Mouse (Mus musculus): ENCODE measurements around the gene Olfr316. TPM values are rescaled to one million over a fixed set of nuclear protein-coding genes. Genes with fewer than 3 reads are reported as not detected.

Gene Olfr316
- polyA plus RNA-seq, 1 experiment from 2014 or later = not detected

- ATAC-seq = no peak
- no peaks in the 10 kb centered on the region for H3K36me3 ChIP-seq (ENCODE audit: control insufficient read depth, insufficient read depth, low read length)
- H3K9ac ChIP-seq (ENCODE audit: low read depth, low read length) = no peak overlapping the region
- H3K4me3 ChIP-seq (ENCODE audit: low read length) = no peak overlapping the region
- H3K4me2 ChIP-seq (ENCODE audit: low read length) = no peak overlapping the region
- H3K27me3 ChIP-seq (replicated peaks; ENCODE audit: control insufficient read depth, insufficient read depth, low read length) = no peaks in the 10 kb centered on the region
- H3K27ac ChIP-seq (ENCODE audit: low read depth, low read length) = no peak overlapping the region
- H3K4me1 ChIP-seq (ENCODE audit: control insufficient read depth, insufficient read depth, low read depth, low read length) = peaks cover 4% of the 10 kb centered on the region
- no peaks in the 10 kb centered on the region for H3K9me3 ChIP-seq (ENCODE audit: control insufficient read depth, low read length)
- WGBS = 73% methylated on average over 7 of the region's 7 CpGs
Observed at GRCm38 (mm10) chr11:58796850-58797249, 44.3 kb downstream of the Olfr316 start.

DNA sequence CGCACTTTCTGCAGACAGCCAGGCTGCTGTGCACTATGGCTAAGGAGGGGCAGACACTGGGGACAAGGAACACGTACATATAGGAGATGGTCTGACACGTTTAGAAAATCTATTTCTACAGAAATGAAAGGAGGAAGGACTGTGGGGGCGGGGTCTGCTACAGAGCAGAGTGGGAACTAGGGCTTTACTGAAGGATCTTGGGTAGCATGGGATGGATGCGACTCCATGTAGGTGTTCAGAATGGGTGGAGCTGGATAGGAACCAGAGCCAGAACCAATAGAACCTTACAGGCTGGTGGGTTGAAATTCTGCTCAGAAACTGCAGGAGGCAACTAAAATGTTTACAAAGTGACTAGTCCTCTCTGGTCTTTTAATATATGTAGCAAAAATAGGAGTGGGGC is 47.2 kb downstream of the Olfr316 start:
- H3K27me3 ChIP-seq (replicated peaks; ENCODE audit: control insufficient read depth, insufficient read depth, low read length) = no peaks in the 10 kb centered on the region
- no peak for ATAC-seq
- no peaks in the 10 kb centered on the region for H3K9me3 ChIP-seq (ENCODE audit: control insufficient read depth, low read length)
- H3K4me1 ChIP-seq (ENCODE audit: control insufficient read depth, insufficient read depth, low read depth, low read length) = peaks cover 7% of the 10 kb centered on the region
- H3K4me2 ChIP-seq (ENCODE audit: low read length) = no peak overlapping the region
- no peaks in the 10 kb centered on the region for H3K36me3 ChIP-seq (ENCODE audit: control insufficient read depth, insufficient read depth, low read length)
- H3K4me3 ChIP-seq (ENCODE audit: low read length) = no peak overlapping the region
- H3K27ac ChIP-seq (ENCODE audit: low read depth, low read length) = no peak overlapping the region
- no peak overlapping the region for H3K9ac ChIP-seq (ENCODE audit: low read depth, low read length)
- 85% methylated on average over 5 of the region's 5 CpGs for WGBS

GRCm38 (mm10) chr11:58801558-58802228 is 49.2 kb downstream of the Olfr316 start, which contains the start of gene Fam183b:
TSS of gene Fam183b (minus strand) at chr11:58801960.
- peaks cover 7% of the 10 kb centered on the region for H3K4me1 ChIP-seq (ENCODE audit: control insufficient read depth, insufficient read depth, low read depth, low read length)
- peak within 1 kb of the TSS; percentile 7; the same call in 1 of the 2 replicates for H3K4me3 ChIP-seq (ENCODE audit: low read length)
- 27% methylated on average over 14 of the region's 14 CpGs for WGBS
- ATAC-seq = peak; percentile 90
- H3K36me3 ChIP-seq (ENCODE audit: control insufficient read depth, insufficient read depth, low read length) = no peaks in the 10 kb centered on the region
- H3K4me2 ChIP-seq (ENCODE audit: low read length) = peak within 1 kb of the TSS; percentile 45
- no peaks in the 10 kb centered on the region for H3K27me3 ChIP-seq (replicated peaks; ENCODE audit: control insufficient read depth, insufficient read depth, low read length)
- no peak within 1 kb of the TSS for H3K27ac ChIP-seq (ENCODE audit: low read depth, low read length)
- H3K9me3 ChIP-seq (ENCODE audit: control insufficient read depth, low read length) = no peaks in the 10 kb centered on the region
- 0 out of 2 replicates have a peak within 1 kb of the TSS, but pooled peaks have one; percentile 9 for H3K9ac ChIP-seq (ENCODE audit: low read depth, low read length)

- no peak overlapping the region for H3K4me3 ChIP-seq (ENCODE audit: low read length)
- H3K9me3 ChIP-seq (ENCODE audit: control insufficient read depth, low read length) = no peaks in the 10 kb centered on the region
- no peak overlapping the region for H3K9ac ChIP-seq (ENCODE audit: low read depth, low read length)
- no peaks in the 10 kb centered on the region for H3K36me3 ChIP-seq (ENCODE audit: control insufficient read depth, insufficient read depth, low read length)
- 74% methylated on average over 4 of the region's 4 CpGs for WGBS
- no peak for ATAC-seq
- no peak overlapping the region for H3K27ac ChIP-seq (ENCODE audit: low read depth, low read length)
- H3K4me2 ChIP-seq (ENCODE audit: low read length) = no peak overlapping the region
- peaks cover 7% of the 10 kb centered on the region for H3K4me1 ChIP-seq (ENCODE audit: control insufficient read depth, insufficient read depth, low read depth, low read length)
- no peaks in the 10 kb centered on the region for H3K27me3 ChIP-seq (replicated peaks; ENCODE audit: control insufficient read depth, insufficient read depth, low read length)
Observed at GRCm38 (mm10) chr11:58803871-58804270, 51.3 kb downstream of the Olfr316 start.

GRCm38 (mm10) chr11:58804393-58804792 is 51.9 kb downstream of the Olfr316 start:
- H3K27ac ChIP-seq (ENCODE audit: low read depth, low read length) = no peak overlapping the region
- H3K36me3 ChIP-seq (ENCODE audit: control insufficient read depth, insufficient read depth, low read length) = no peaks in the 10 kb centered on the region
- no peak overlapping the region for H3K4me3 ChIP-seq (ENCODE audit: low read length)
- H3K9me3 ChIP-seq (ENCODE audit: control insufficient read depth, low read length) = no peaks in the 10 kb centered on the region
- H3K9ac ChIP-seq (ENCODE audit: low read depth, low read length) = no peak overlapping the region
- peaks cover 7% of the 10 kb centered on the region for H3K4me1 ChIP-seq (ENCODE audit: control insufficient read depth, insufficient read depth, low read depth, low read length)
- WGBS = 93% methylated on average over 2 of the region's 2 CpGs
- no peaks in the 10 kb centered on the region for H3K27me3 ChIP-seq (replicated peaks; ENCODE audit: control insufficient read depth, insufficient read depth, low read length)
- no peak for ATAC-seq
- no peak overlapping the region for H3K4me2 ChIP-seq (ENCODE audit: low read length)

Other genes with a start within 250 kb of the Olfr316 start
- gene Olfr330, start 217.9 kb upstream of the Olfr316 start, polyA plus RNA-seq (2015; fragmentation: Nextera tagmentation; extraction: Ambion mirVana) = not detected in 2 replicates
- gene Olfr329-ps, start 206.3 kb upstream of the Olfr316 start, polyA plus RNA-seq (2015; fragmentation: Nextera tagmentation; extraction: Ambion mirVana) = not detected in 2 replicates
- gene Olfr328, start 197.1 kb upstream of the Olfr316 start, polyA plus RNA-seq (2015; fragmentation: Nextera tagmentation; extraction: Ambion mirVana) = 0.07 TPM in 1 of 2 replicates, not detected in the other
- gene Olfr224, start 182.2 kb upstream of the Olfr316 start, polyA plus RNA-seq (2015; fragmentation: Nextera tagmentation; extraction: Ambion mirVana) = 0.15 and 0.17 TPM in 2 replicates
- gene Olfr325, start 175.0 kb upstream of the Olfr316 start, polyA plus RNA-seq (2015; fragmentation: Nextera tagmentation; extraction: Ambion mirVana) = not detected in 2 replicates
- gene Olfr324, start 157.6 kb upstream of the Olfr316 start, polyA plus RNA-seq (2015; fragmentation: Nextera tagmentation; extraction: Ambion mirVana) = 0.08 and 0.30 TPM in 2 replicates
- not detected in 2 replicates for gene 2210407C18Rik, start 136.7 kb upstream of the Olfr316 start, polyA plus RNA-seq (2015; fragmentation: Nextera tagmentation; extraction: Ambion mirVana)
- not detected in 2 replicates for gene Olfr323, start 122.2 kb upstream of the Olfr316 start, polyA plus RNA-seq (2015; fragmentation: Nextera tagmentation; extraction: Ambion mirVana)
- gene Trim58, start 112.3 kb upstream of the Olfr316 start, polyA plus RNA-seq (2015; fragmentation: Nextera tagmentation; extraction: Ambion mirVana) = 0.20 and 0.25 TPM in 2 replicates
- not detected in 2 replicates for gene Olfr322, start 94.0 kb upstream of the Olfr316 start, polyA plus RNA-seq (2015; fragmentation: Nextera tagmentation; extraction: Ambion mirVana)
- gene Olfr320, start 71.6 kb upstream of the Olfr316 start, polyA plus RNA-seq (2015; fragmentation: Nextera tagmentation; extraction: Ambion mirVana) = not detected in 2 replicates
- gene Olfr319, start 53.6 kb upstream of the Olfr316 start, polyA plus RNA-seq (2015; fragmentation: Nextera tagmentation; extraction: Ambion mirVana) = not detected in 2 replicates
- gene Olfr318, start 28.7 kb upstream of the Olfr316 start, polyA plus RNA-seq (2015; fragmentation: Nextera tagmentation; extraction: Ambion mirVana) = not detected in 2 replicates
- gene Olfr317, start 13.5 kb upstream of the Olfr316 start, polyA plus RNA-seq (2015; fragmentation: Nextera tagmentation; extraction: Ambion mirVana) = 0.26 and 0.27 TPM in 2 replicates
- 0.10 TPM in 1 of 2 replicates, not detected in the other for gene Olfr315, start 20.5 kb downstream of the Olfr316 start, polyA plus RNA-seq (2015; fragmentation: Nextera tagmentation; extraction: Ambion mirVana)
- gene Olfr314, start 30.2 kb downstream of the Olfr316 start, polyA plus RNA-seq (2015; fragmentation: Nextera tagmentation; extraction: Ambion mirVana) = not detected in 2 replicates
- 10.0 and 11.0 TPM in 2 replicates for gene Fam183b, start 49.2 kb downstream of the Olfr316 start, polyA plus RNA-seq (2015; fragmentation: Nextera tagmentation; extraction: Ambion mirVana)
- gene Olfr313, start 62.3 kb downstream of the Olfr316 start, polyA plus RNA-seq (2015; fragmentation: Nextera tagmentation; extraction: Ambion mirVana) = not detected in 2 replicates
- gene Olfr312, start 76.5 kb downstream of the Olfr316 start, polyA plus RNA-seq (2015; fragmentation: Nextera tagmentation; extraction: Ambion mirVana) = not detected in 2 replicates
- not detected in 2 replicates for gene Olfr311, start 86.5 kb downstream of the Olfr316 start, polyA plus RNA-seq (2015; fragmentation: Nextera tagmentation; extraction: Ambion mirVana)
- 19.8 and 22.3 TPM in 2 replicates for gene Gm12258, start 94.4 kb downstream of the Olfr316 start, polyA plus RNA-seq (2015; fragmentation: Nextera tagmentation; extraction: Ambion mirVana)
- 10.8 and 13.8 TPM in 2 replicates for gene 2810021J22Rik, start 114.5 kb downstream of the Olfr316 start, polyA plus RNA-seq (2015; fragmentation: Nextera tagmentation; extraction: Ambion mirVana)
- gene Zfp39, start 151.5 kb downstream of the Olfr316 start, polyA plus RNA-seq (2015; fragmentation: Nextera tagmentation; extraction: Ambion mirVana) = 6.1 and 8.1 TPM in 2 replicates
- not detected in 2 replicates for gene Btnl10, start 165.2 kb downstream of the Olfr316 start, polyA plus RNA-seq (2015; fragmentation: Nextera tagmentation; extraction: Ambion mirVana)
- 563 and 570 TPM in 2 replicates for gene Rnf187, start 186.2 kb downstream of the Olfr316 start, polyA plus RNA-seq (2015; fragmentation: Nextera tagmentation; extraction: Ambion mirVana)
- 249 and 250 TPM in 2 replicates for gene Hist3h2ba, start 196.2 kb downstream of the Olfr316 start, polyA plus RNA-seq (2015; fragmentation: Nextera tagmentation; extraction: Ambion mirVana)
- 85.3 and 89.6 TPM in 2 replicates for gene Hist3h2a, start 202.0 kb downstream of the Olfr316 start, polyA plus RNA-seq (2015; fragmentation: Nextera tagmentation; extraction: Ambion mirVana)
- gene Trim17, start 202.0 kb downstream of the Olfr316 start, polyA plus RNA-seq (2015; fragmentation: Nextera tagmentation; extraction: Ambion mirVana) = 1.1 and 1.8 TPM in 2 replicates
- 20.7 and 21.4 TPM in 2 replicates for gene Trim11, start 225.4 kb downstream of the Olfr316 start, polyA plus RNA-seq (2015; fragmentation: Nextera tagmentation; extraction: Ambion mirVana)